Mouse (Mus musculus) embryonic facial prominence, embryonic 10.5 days (tissue): Measurements from ENCODE around the gene Hoxd1. TPM values are rescaled to one million over a fixed set of nuclear protein-coding genes. Genes with fewer than 3 reads are reported as not detected.

Experiments
- DNase-seq: peaks from one replicate; pipeline ENCODE4 v3.0.0-alpha.2; 2017; ENCODE audit warnings: low spot score
- H3K27ac ChIP-seq: fragments of 300-500 bp; sonication (generic); replicated peaks from 2 replicates; pipeline ENCODE4 v1.5.1; 2016; ENCODE audit warnings: mild to moderate bottlenecking
- H3K27me3 ChIP-seq: fragments of 300-500 bp; sonication (generic); replicated peaks from 2 replicates; pipeline ENCODE4 v1.6.1; 2016; ENCODE audit warnings: low read depth, mild to moderate bottlenecking; ENCODE audit not compliant: poor library complexity, severe bottlenecking
- H3K36me3 ChIP-seq: fragments of 300-500 bp; sonication (generic); replicated peaks from 2 replicates; pipeline ENCODE4 v1.6.1; 2016; ENCODE audit warnings: mild to moderate bottlenecking, moderate library complexity
- H3K4me1 ChIP-seq: fragments of 300-500 bp; sonication (generic); 2 replicates; pipeline ENCODE4 v1.6.1; 2016
- H3K4me3 ChIP-seq: fragments of 300-500 bp; sonication (generic); 2 replicates; pipeline ENCODE4 v1.5.1; 2016; ENCODE audit warnings: mild to moderate bottlenecking, moderate library complexity
- H3K9me3 ChIP-seq: fragments of 300-500 bp; sonication (generic); 2 replicates; pipeline ENCODE4 v1.6.1; 2016; ENCODE audit warnings: mild to moderate bottlenecking
- WGBS: fragments of 180-500 bp; shearing (Covaris S2); methylation state at CpG from one replicate; pipeline ENCODE4 v1.1.7; 2016; 5-methylcytosine and 5-hydroxymethylcytosine counted together
- polyA plus RNA-seq: library from polyadenylated mRNA; unstranded; fragments of >200 nt; fragmentation: Nextera tagmentation; extraction: Ambion mirVana; gene quantifications from 2 replicates; pipeline ENCODE4 v1.2.1, GENCODE M21; 2016

The Hoxd1 gene
- polyA plus RNA-seq, 1 experiment from 2014 or later = 0.20 TPM

GRCm38 (mm10) chr2:74726551-74726950 is 36.2 kb upstream of the Hoxd1 start, which contains the start of gene Gm28230:
TSS of gene Gm28230 (plus strand) at chr2:74726728.
- Histone ChIP-seq H3K27ac (no peak within 1 kb of the TSS), H3K36me3 (no peaks in the 10 kb centered on the region), H3K4me1 (peaks cover 6% of the 10 kb centered on the region), H3K9me3 (no peaks in the 10 kb centered on the region), H3K4me3 (peak within 1 kb of the TSS; percentile 49), H3K27me3 (peaks cover 100% of the 10 kb centered on the region)
- peak; percentile 40 for DNase-seq
- WGBS = 5% methylated on average over 5 of the region's 5 CpGs

DNA sequence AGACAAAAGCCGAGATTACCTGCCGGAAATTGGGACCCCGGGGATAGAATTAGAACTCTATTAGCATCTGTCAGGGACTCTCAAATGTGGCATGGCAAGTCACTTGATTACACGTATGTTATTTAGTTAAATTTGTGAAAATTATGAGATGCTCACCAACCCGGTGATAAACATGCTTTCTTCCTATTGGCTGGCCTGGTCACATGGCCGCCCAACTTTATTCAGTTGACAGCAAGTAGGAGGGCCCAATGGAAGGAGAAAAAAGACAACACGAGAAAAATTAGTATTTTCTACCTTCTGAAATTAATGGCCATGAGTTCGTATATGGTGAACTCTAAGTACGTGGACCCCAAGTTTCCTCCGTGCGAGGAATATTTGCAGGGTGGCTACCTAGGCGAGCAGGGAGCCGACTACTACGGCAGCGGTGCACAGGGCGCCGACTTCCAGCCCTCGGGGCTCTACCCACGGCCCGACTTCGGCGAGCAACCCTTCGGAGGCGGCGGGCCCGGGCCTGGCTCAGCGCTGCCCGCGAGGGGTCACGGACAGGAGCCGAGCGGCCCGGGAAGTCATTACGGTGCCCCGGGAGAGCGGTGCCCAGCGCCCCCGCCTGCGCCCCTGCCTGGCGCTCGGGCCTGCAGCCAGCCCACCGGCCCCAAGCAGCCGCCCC is 35.7 kb upstream of the Hoxd1 start:
- Histone ChIP-seq H3K4me3 (peak overlapping the region; percentile 49), H3K27ac (no peak overlapping the region), H3K36me3 (no peaks in the 10 kb centered on the region), H3K27me3 (peaks cover 100% of the 10 kb centered on the region), H3K4me1 (peaks cover 6% of the 10 kb centered on the region), H3K9me3 (no peaks in the 10 kb centered on the region)
- DNase-seq = peak; percentile 56
- 1% methylated on average over 43 of the region's 43 CpGs for WGBS

- Histone ChIP-seq H3K4me1 (peaks cover 8% of the 10 kb centered on the region), H3K27ac (no peak overlapping the region), H3K9me3 (no peaks in the 10 kb centered on the region), H3K36me3 (no peaks in the 10 kb centered on the region), H3K27me3 (peaks cover 100% of the 10 kb centered on the region), H3K4me3 (peak overlapping the region; percentile 49)
- under 1% methylated on average over 25 of the region's 25 CpGs for WGBS
- DNase-seq = no peak
Measured at GRCm38 (mm10) chr2:74727640-74728302, 35.0 kb upstream of the Hoxd1 start.

DNA sequence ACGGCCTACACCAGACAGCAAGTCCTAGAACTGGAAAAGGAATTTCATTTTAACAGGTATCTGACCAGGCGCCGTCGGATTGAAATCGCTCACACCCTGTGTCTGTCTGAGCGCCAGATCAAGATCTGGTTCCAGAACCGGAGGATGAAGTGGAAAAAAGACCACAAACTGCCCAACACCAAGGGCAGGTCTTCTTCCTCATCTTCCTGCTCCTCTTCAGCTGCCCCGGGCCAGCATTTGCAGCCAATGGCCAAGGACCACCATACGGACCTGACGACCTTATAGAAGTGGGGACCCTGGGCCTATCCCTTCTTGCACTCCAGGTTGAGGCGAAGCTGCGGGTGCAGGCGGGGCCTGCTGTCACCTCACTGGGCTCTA is 34.5 kb upstream of the Hoxd1 start:
- Histone ChIP-seq H3K4me1 (peaks cover 11% of the 10 kb centered on the region), H3K36me3 (no peaks in the 10 kb centered on the region), H3K27me3 (peaks cover 100% of the 10 kb centered on the region), H3K9me3 (no peaks in the 10 kb centered on the region), H3K27ac (no peak overlapping the region), H3K4me3 (peak overlapping the region; percentile 49; the same call in 1 of the 2 replicates)
- WGBS = 1% methylated on average over 13 of the region's 13 CpGs
- peak; percentile 46 for DNase-seq

DNA sequence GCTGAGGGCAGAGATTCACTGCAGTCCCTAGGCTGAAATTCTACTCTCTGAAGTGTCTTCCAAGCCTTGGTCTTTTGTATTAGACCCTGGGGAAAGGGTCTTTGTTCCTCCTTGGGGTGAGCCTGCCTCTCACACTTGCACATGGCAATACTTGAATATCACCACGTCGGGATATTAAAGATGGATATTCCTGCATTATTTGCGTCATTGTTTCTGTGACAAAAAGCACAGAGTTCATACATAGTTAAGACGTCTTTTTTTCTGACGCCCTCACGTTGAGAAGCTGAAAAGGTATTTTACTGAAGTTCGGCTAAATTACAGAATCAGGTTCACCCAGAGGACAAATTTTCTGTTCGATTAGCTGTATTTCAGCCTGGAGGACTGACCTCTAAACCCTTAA is 32.4 kb upstream of the Hoxd1 start:
- Histone ChIP-seq H3K4me1 (peaks cover 11% of the 10 kb centered on the region), H3K27ac (no peak overlapping the region), H3K9me3 (no peaks in the 10 kb centered on the region), H3K27me3 (peaks cover 100% of the 10 kb centered on the region), H3K4me3 (no peak overlapping the region), H3K36me3 (no peaks in the 10 kb centered on the region)
- WGBS = 2% methylated on average over 8 of the region's 8 CpGs
- DNase-seq = peak; percentile 14

GRCm38 (mm10) chr2:74731055-74731454 is 31.7 kb upstream of the Hoxd1 start:
- Histone ChIP-seq H3K4me3 (no peak overlapping the region), H3K9me3 (no peaks in the 10 kb centered on the region), H3K4me1 (peaks cover 16% of the 10 kb centered on the region), H3K27ac (no peak overlapping the region), H3K27me3 (peaks cover 100% of the 10 kb centered on the region), H3K36me3 (no peaks in the 10 kb centered on the region)
- peak; percentile 29 for DNase-seq

- peak; percentile 34 for DNase-seq
- Histone ChIP-seq H3K4me3 (no peak overlapping the region), H3K27me3 (peaks cover 100% of the 10 kb centered on the region), H3K4me1 (peaks cover 20% of the 10 kb centered on the region), H3K36me3 (no peaks in the 10 kb centered on the region), H3K27ac (no peak overlapping the region), H3K9me3 (no peaks in the 10 kb centered on the region)
- WGBS = 1% methylated on average over 9 of the region's 9 CpGs
Measured at GRCm38 (mm10) chr2:74731799-74732512, 30.8 kb upstream of the Hoxd1 start.

DNA sequence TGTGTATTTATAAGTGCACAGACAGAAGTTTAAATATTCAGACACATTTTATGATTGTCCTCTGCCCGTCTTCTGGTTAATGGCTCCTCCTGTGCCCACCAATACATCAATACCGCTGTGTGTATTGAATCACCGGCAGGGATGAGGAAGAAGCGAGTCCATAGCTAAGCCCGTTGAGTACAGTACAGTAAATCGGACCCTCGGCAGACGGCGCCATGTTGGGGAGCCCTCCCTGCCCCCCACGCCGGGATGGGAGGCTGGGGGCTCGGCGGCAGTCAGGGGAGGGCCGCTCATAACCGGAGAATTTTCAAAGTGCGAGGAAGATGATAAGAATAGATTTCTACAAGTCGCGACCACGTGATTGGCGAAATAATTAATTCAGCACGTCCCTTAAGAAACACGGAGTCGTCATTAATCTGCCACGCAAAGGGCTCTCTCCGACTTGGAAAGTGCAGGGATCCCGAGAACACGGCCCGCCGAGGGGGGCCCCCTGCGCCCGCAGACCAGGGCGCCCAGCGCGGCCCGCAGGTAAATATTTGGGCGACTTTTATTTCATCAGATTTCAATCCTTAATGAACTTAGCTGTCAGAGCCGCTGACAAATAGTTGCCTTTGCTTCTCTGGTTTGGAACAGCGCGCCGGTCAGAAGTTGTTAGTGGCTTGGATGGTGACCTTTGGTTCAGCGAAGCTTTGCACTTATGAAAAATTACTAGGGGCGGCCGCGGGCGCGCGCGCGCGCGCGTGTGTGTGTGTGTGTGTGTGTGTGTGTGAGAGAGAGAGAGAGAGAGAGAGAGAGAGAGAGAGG is 30.1 kb upstream of the Hoxd1 start:
- no peaks in the 10 kb centered on the region for H3K9me3 ChIP-seq
- H3K27ac ChIP-seq = no peak overlapping the region
- WGBS = 1% methylated on average over 52 of the region's 52 CpGs
- peak overlapping the region; percentile 31; the same call in 1 of the 2 replicates for H3K4me3 ChIP-seq
- DNase-seq = peak; percentile 57
- no peaks in the 10 kb centered on the region for H3K36me3 ChIP-seq
- peaks cover 14% of the 10 kb centered on the region; the same call in 1 of the 2 replicates for H3K4me1 ChIP-seq
- H3K27me3 ChIP-seq = peaks cover 100% of the 10 kb centered on the region

DNA sequence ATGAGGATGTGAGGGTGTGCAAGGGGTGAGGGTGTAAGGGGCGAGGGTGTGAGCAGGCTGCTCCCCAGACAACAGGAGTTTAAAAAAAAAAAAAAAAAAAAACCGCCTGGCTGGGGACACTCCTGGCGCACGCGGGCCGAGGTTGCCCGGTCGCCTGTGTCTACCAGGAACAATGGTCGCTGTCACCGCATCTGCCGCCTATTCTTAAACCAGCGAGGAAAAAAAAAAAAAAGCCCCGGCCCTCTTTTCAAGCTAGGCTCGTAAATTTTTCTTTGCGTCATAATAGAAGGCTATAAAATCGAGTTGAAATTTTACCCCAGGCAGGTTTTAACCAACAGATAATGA is 29.5 kb upstream of the Hoxd1 start:
- Histone ChIP-seq H3K4me1 (peaks cover 14% of the 10 kb centered on the region; the same call in 1 of the 2 replicates), H3K27me3 (peaks cover 100% of the 10 kb centered on the region), H3K4me3 (peak overlapping the region; percentile 31; the same call in 1 of the 2 replicates), H3K27ac (no peak overlapping the region), H3K36me3 (no peaks in the 10 kb centered on the region), H3K9me3 (no peaks in the 10 kb centered on the region)
- DNase-seq = peak; percentile 42
- 1% methylated on average over 16 of the region's 16 CpGs for WGBS

GRCm38 (mm10) chr2:74733765-74734164 is 29.0 kb upstream of the Hoxd1 start:
- Histone ChIP-seq H3K4me1 (peaks cover 14% of the 10 kb centered on the region; the same call in 1 of the 2 replicates), H3K36me3 (no peaks in the 10 kb centered on the region), H3K27ac (no peak overlapping the region), H3K4me3 (no peak overlapping the region), H3K9me3 (no peaks in the 10 kb centered on the region), H3K27me3 (peaks cover 100% of the 10 kb centered on the region)
- 2% methylated on average over 6 of the region's 6 CpGs for WGBS
- peak; percentile 53 for DNase-seq

- Histone ChIP-seq H3K9me3 (no peaks in the 10 kb centered on the region), H3K27ac (no peak overlapping the region), H3K36me3 (no peaks in the 10 kb centered on the region), H3K27me3 (peaks cover 100% of the 10 kb centered on the region), H3K4me3 (peak overlapping the region; percentile 41; the same call in 1 of the 2 replicates), H3K4me1 (peaks cover 14% of the 10 kb centered on the region; the same call in 1 of the 2 replicates)
- WGBS = 1% methylated on average over 13 of the region's 13 CpGs
- DNase-seq = peak; percentile 58
Measured at GRCm38 (mm10) chr2:74734451-74734850, 28.3 kb upstream of the Hoxd1 start.
